Mouse (Mus musculus) embryo, embryonic 10 days (tissue): ENCODE measurements around the gene Lyst.
A peak's percentile ranks its signal among the peaks of the same experiment; 100 is the strongest.
"Not testable (repeated sequence)": the region's sequence is repeated elsewhere in the genome, so short reads cannot be mapped to it uniquely, and the experiment has no call there.

ENCODE experiments used
- DNase-seq: peaks from one replicate; pipeline ENCODE4 v3.0.0-alpha.2; 2015; ENCODE audit warnings: low spot score

Gene Lyst

DNA sequence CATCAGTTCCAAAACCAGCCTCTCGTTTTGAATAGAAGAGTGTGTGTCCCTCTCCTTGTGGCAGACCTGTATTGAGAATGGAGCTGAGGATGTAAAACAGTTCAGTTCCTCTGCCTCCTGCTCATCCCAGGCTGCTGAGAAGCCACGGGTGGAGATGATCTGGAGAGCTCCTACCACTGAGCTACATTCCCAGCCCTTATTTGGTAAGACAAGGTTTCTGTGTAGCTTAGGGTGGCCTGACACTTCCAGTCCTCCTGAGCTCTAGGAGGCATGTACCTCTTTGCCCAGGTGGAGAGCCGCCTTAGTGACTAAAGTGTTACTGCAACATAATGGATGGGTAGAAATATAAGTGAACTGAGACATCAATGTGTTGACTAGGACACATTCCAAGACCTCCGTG, 190.8 kb downstream of the Lyst start:
- no peak for DNase-seq

DNA sequence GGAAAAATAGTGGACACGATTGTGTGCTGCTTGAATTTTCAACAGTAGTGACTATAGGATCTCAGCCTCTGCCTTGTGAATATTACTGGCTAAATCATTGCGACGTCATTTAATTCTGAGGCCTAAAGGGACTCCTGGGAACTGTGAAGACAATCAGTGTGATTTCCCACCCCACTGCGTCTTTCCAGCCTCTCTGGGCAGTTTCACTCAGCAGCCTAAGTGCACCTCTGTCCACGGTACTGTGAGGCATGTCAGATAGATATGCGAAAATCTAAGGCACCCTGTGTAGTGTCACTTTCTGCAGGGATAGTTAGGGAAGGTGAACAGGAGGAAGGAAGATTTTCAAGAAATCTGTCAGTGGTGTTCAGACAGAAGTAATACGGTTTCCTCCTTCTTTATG, 193.1 kb downstream of the Lyst start:
- DNase-seq, result no peak

- peak; percentile 59 for DNase-seq
These were observed 193.8 kb downstream of the Lyst start, which contains the start of gene Gng4 for GRCm38 (mm10) chr13:13783894-13784419. Gene Gng4, plus strand, starts transcription at chr13:13784059.

DNA sequence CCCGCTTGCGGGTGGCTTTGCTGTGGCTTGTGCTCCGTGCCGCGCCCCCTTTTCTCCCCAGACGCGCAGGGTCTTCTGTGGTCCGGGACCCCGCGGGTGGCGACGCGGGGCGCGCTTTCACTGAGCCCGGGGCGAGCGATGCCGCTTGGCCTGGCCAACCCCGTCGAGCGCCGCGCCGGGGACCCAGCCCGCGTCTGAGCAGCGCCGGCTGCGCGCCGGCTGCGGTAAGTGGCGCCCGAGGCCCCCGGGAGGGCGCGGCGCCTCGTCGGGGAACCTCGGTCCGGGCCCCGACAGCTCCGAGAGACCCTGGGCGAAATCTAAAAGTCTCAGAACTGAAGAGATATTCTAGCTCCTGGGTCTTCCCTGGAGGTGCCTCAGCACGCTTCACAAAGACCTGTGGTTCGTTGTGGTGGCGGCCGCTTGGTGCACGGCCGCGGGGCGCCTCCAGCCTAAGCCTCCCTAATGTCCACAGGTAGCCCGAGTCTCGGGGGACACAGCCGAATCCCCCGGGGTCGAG, 194.3 kb downstream of the Lyst start:
- no peak for DNase-seq

- DNase-seq, result peak; percentile 76
These were observed 195.0 kb downstream of the Lyst start for GRCm38 (mm10) chr13:13784981-13785783.

- no peak for DNase-seq
These were observed 196.8 kb downstream of the Lyst start for GRCm38 (mm10) chr13:13786971-13787370.

DNA sequence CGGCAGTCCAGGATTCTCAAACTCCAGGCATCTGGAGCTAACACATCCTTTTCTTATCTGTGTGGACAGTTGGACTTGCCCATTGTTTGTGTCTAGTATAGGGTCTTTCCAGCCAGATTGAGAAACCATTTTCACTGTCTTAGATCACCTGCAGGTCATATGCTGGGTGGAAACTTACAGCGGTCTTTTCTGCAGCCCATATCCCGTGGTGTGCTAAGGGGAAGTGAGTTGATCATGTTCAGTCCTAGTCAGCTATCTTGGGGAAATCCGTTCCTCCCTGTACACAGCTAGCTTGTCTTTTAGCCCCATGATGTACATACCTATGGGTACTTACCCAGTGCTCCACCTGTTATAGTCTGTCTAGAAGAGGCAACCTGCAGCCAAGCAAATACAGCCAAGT, 197.9 kb downstream of the Lyst start:
- no peak for DNase-seq

GRCm38 (mm10) chr13:13791981-13792380, 201.8 kb downstream of the Lyst start:
- DNase-seq, result no peak

GRCm38 (mm10) chr13:13795166-13795832, 205.1 kb downstream of the Lyst start:
- no peak for DNase-seq

DNA sequence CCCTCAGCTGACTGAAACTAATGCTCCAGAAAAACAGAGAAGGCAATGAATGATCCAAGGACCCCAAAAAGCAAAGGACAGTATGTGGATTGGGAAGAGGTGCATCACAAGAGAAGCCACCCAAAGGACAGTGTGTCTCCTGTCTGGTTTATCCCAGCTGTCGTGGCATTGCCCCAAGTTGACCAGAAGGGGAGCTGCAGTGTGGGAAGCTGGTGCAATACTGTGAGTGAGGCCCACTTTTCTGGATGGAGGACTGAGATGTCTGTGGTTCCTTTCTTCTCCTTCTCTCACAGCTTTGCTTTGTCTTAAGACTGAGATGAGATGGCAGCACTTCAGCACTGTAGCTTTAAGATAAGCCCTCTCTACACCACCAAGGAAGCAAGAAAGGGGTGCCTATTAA, 205.9 kb downstream of the Lyst start:
- no peak for DNase-seq

DNA sequence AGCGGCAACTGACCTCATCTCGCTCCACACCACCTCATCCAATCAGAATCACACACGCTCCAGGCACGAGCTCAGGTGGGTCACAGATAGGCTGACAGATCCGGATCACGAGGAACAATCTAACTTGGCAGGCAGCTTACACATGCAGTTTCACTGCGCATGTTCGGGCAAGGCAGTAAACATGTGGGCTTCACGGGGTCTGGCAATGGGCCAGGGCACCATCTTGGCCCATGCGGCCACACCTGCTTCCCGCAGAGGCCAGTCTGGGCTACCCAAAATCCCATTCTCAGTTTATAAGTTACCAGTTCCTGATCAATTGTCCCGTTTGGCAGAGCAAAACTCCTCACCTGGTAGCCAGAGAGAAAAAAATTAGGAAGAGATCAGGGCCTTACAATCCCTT, 207.6 kb downstream of the Lyst start:
- not testable (repeated sequence) for DNase-seq

DNA sequence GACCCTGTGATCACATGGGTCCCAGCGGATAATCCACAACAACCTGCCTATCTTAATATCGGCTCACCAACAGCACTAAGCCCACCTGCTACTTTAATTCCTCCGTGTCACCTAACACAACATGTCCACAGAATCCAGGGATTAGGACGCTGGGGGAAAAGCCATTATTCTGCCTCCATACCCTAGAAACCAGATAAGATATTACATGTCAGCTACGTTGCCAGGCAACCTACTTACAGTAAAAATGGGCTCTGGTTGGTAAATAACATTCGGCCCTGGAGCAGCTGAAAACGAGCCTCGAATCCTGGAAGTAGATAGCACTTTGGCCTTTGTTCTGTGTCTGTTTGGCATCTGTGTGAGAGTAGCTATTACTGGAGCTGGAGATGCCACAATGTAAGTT, 208.6 kb downstream of the Lyst start:
- DNase-seq, result no peak

GRCm38 (mm10) chr13:13808337-13809132, 218.3 kb downstream of the Lyst start:
- no peak for DNase-seq

DNA sequence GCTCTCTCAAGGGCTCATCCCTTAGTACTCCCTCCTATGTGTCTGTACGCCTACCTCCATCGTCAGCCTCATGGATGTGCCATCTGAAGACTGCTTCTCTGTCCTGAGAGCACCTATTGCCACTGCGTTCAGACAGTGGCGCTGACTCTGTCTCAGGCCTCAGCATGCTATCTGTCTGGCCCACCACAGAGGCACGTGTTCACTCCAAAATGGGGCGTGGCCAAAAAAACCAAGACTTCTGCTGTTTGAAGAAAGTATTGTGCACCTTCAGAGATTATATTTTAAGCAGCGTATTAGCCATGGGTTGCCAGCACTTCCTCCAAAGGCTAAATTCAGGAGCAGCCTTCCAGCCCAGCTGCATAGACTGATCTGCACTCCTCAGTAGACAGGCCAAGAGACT, 220.7 kb downstream of the Lyst start:
- DNase-seq, result no peak

GRCm38 (mm10) chr13:13818696-13819095, 228.5 kb downstream of the Lyst start:
- DNase-seq, result no peak

GRCm38 (mm10) chr13:13820234-13821123, 230.3 kb downstream of the Lyst start:
- DNase-seq, result no peak

DNA sequence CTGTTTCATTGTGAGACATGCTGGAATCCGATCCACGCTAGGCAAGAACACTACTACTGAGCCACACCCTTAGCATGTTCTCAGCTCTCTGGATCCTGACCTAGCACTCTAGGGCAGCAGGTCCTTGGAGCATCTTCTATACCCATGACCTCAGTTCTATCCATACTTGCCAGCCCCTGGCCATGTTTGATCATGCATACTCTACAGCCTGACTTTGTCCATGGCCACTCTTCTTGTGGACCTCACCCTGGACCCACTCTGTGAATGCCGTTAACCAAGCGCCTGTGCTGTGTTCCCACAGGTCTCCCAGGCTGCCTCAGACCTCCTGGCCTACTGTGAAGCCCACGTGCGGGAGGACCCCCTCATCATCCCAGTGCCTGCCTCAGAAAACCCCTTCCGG, 234.7 kb downstream of the Lyst start:
- no peak for DNase-seq

- no peak for DNase-seq
These were observed 236.3 kb downstream of the Lyst start for GRCm38 (mm10) chr13:13826533-13826932.

- no peak for DNase-seq
These were observed 237.9 kb downstream of the Lyst start for GRCm38 (mm10) chr13:13828125-13828524.
